Mouse (Mus musculus) CD4-positive, CD25-positive, alpha-beta regulatory T cell, adult 4 months (primary cell): ENCODE measurements around the gene Myo15b. TPM values are rescaled to one million over a fixed set of nuclear protein-coding genes. Genes with fewer than 3 reads are reported as not detected.
A peak's percentile ranks its signal among the peaks of the same experiment; 100 is the strongest.

Source experiments
- ATAC-seq: one replicate; pipeline ENCODE4 v1.8.0; 2017
- polyA plus RNA-seq, 2 experiments: library from polyadenylated mRNA; unstranded; fragments of 100-300 nt; shearing (Covaris generic); gene quantifications; one replicate each; pipeline ENCODE4 v1.2.1; 2017

Gene Myo15b
- polyA plus RNA-seq, 2 experiments from 2014 or later, result not detected

GRCm38 (mm10) chr11:115904231-115904955, 46.2 kb downstream of the Myo15b start:
- no peak for ATAC-seq

GRCm38 (mm10) chr11:115904956-115905790, 47.0 kb downstream of the Myo15b start:
- ATAC-seq, result no peak

GRCm38 (mm10) chr11:115906116-115906515, 47.9 kb downstream of the Myo15b start:
- ATAC-seq, result no peak

GRCm38 (mm10) chr11:115906521-115906920, 48.3 kb downstream of the Myo15b start:
- ATAC-seq, result no peak

GRCm38 (mm10) chr11:115911134-115911561, 52.9 kb downstream of the Myo15b start:
- no peak for ATAC-seq

- ATAC-seq, result no peak
Observed at GRCm38 (mm10) chr11:115911632-115912376, 53.6 kb downstream of the Myo15b start, which contains the start of gene Smim6. Smim6 (plus strand) TSS chr11:115912017.

- ATAC-seq, result no peak
Observed at GRCm38 (mm10) chr11:115916579-115916978, 58.4 kb downstream of the Myo15b start.

- no peak for ATAC-seq
Observed at GRCm38 (mm10) chr11:115918637-115919036, 60.4 kb downstream of the Myo15b start.

GRCm38 (mm10) chr11:115919073-115919472, 60.9 kb downstream of the Myo15b start:
- ATAC-seq, result no peak

GRCm38 (mm10) chr11:115920110-115920818, 62.1 kb downstream of the Myo15b start:
- ATAC-seq, result no peak

GRCm38 (mm10) chr11:115921986-115922385, 63.8 kb downstream of the Myo15b start:
- no peak for ATAC-seq

GRCm38 (mm10) chr11:115929031-115929430, 70.8 kb downstream of the Myo15b start:
- no peak for ATAC-seq

GRCm38 (mm10) chr11:115929818-115930217, 71.6 kb downstream of the Myo15b start:
- no peak for ATAC-seq

- no peak for ATAC-seq
Observed at GRCm38 (mm10) chr11:115931235-115931634, 73.0 kb downstream of the Myo15b start.

GRCm38 (mm10) chr11:115933108-115933746, 75.0 kb downstream of the Myo15b start, which contains the start of the genes Sap30bp and Recql5:
Sap30bp (plus strand) TSS chr11:115933282.
Recql5 (minus strand) TSS chr11:115933477.
- ATAC-seq, result peak; percentile 100

- ATAC-seq, result peak; percentile 12
Observed at GRCm38 (mm10) chr11:115933747-115934110, 75.5 kb downstream of the Myo15b start.

- ATAC-seq, result peak; percentile 45
Observed at GRCm38 (mm10) chr11:115939690-115940329, 81.6 kb downstream of the Myo15b start.

- no peak for ATAC-seq
Observed at GRCm38 (mm10) chr11:115941980-115942379, 83.8 kb downstream of the Myo15b start.
